Mouse (Mus musculus) liver, postnatal 0 days (tissue): ENCODE results near the gene Pithd1.

ENCODE experiments used
- CTCF ChIP-seq: sonication (generic); IDR thresholded peaks from 2 replicates; pipeline ENCODE4 v1.5.1; 2016; ENCODE audit warnings: antibody characterized with exemption, low read depth
- EP300 ChIP-seq: IDR thresholded peaks from 2 replicates; pipeline ENCODE4 v1.6.1; 2016; ENCODE audit warnings: antibody characterized with exemption, low read depth, mild to moderate bottlenecking

DNA sequence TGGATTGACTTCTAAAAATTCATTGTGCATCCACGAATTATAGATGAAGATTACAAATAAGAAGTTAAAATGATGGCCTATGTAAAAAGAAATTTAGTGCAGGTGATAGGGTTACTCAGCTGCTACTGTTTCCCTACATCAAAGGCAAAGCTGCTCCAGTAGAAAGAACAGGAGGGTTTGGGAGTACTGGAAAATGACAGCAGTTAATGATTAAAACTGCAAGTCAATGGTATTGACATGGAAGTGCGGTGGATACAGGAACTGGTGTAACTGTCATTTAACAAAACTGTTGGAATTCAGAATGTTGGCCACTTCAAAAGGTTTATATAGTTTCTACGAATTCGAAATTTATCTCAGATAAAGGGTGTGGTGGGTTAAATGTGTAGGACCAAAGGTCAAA is 8.1 kb upstream of the Pithd1 start:
- TF ChIP-seq CTCF (no peak), EP300 (no peak)
